Mouse (Mus musculus) splenic B cell, adult 2 months (primary cell): ENCODE data around the gene Upf2.

ENCODE experiments used
- DNase-seq: peaks from one replicate; pipeline ENCODE4 v3.0.0-alpha.2; 2011; ENCODE audit warnings: low read depth, low spot score
- H3K27me3 ChIP-seq: 2 replicates; pipeline ENCODE4 v1.6.1; 2012; ENCODE audit warnings: mild to moderate bottlenecking, low read length, moderate library complexity, mixed read lengths; ENCODE audit not compliant: control insufficient read depth, poor library complexity, insufficient read depth, severe bottlenecking
- H3K36me3 ChIP-seq: 2 replicates; pipeline ENCODE4 v1.6.1; 2012; ENCODE audit warnings: mild to moderate bottlenecking, low read length, moderate library complexity, mixed read lengths; ENCODE audit not compliant: control insufficient read depth, poor library complexity, insufficient read depth, severe bottlenecking

Gene Upf2

GRCm38 (mm10) chr2:6099443-6099842 lies 148.2 kb downstream of the Upf2 start:
- Histone ChIP-seq H3K36me3 (no peaks in the 10 kb centered on the region), H3K27me3 (no peaks in the 10 kb centered on the region)
- DNase-seq: no peak

GRCm38 (mm10) chr2:6100027-6100749 lies 148.9 kb downstream of the Upf2 start:
- DNase-seq: no peak
- no peaks in the 10 kb centered on the region for H3K27me3 ChIP-seq

GRCm38 (mm10) chr2:6100755-6101154 lies 149.5 kb downstream of the Upf2 start:
- Histone ChIP-seq H3K36me3 (no peaks in the 10 kb centered on the region), H3K27me3 (no peaks in the 10 kb centered on the region)
- no peak for DNase-seq

More at GRCm38 (mm10) chr2:6100027-6100749, 148.9 kb downstream of the Upf2 start:
- H3K36me3 ChIP-seq: no peaks in the 10 kb centered on the region

DNA sequence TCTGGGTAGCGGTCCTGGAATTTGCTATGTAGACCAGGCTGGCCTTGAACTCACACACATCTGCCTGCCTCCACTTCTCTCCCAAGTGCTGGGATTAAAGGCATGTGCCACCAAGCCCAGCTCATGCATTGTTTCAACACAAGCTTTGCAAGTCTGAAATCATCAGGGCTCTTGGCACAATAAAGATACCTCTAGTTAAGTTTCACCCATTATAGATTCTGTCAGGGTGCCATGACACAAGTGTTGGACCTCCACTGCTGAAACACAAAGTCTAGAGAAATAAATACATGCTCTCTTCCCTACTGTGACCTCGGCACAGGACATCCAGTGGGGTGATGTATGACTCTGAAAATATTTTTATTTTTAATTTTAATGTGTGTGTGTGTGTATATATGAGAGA lies 154.2 kb downstream of the Upf2 start:
- DNase-seq: no peak
- H3K27me3 ChIP-seq: no peaks in the 10 kb centered on the region
- no peaks in the 10 kb centered on the region for H3K36me3 ChIP-seq
